Mouse (Mus musculus) CH12.LX (cell line): Measurements from ENCODE around the gene Sirt5. TPM values are rescaled to one million over a fixed set of nuclear protein-coding genes. Genes with fewer than 3 reads are reported as not detected.

Experiments
- DNase-seq: peaks from one replicate; pipeline ENCODE4 v3.0.0-alpha.2; 2013; ENCODE audit errors: extremely low read depth
- H3K27ac ChIP-seq: 2 replicates; pipeline ENCODE4 v1.5.1; 2012; ENCODE audit warnings: low read depth, mild to moderate bottlenecking, control low read depth, moderate library complexity; ENCODE audit not compliant: insufficient read depth
- H3K27me3 ChIP-seq: replicated peaks from 2 replicates; pipeline ENCODE3; 2012; ENCODE audit warnings: inconsistent platforms
- H3K36me3 ChIP-seq, 2 experiments: replicated peaks in 1 of 2; 2 replicates each; pipeline versions ENCODE3 to v1.6.1; 2012; ENCODE audit warnings: inconsistent platforms in 1 of 2, low read length in 1 of 2, mild to moderate bottlenecking in 1 of 2, mixed read lengths in 1 of 2, moderate library complexity in 1 of 2; ENCODE audit not compliant: control insufficient read depth in 1 of 2, insufficient read depth in 1 of 2
- H3K4me1 ChIP-seq, 2 experiments: 2 replicates each; pipeline ENCODE4 v1.6.1; 2012; ENCODE audit warnings: inconsistent platforms in 1 of 2, moderate library complexity in 1 of 2; ENCODE audit not compliant: insufficient read depth in 2 of 2, control insufficient read depth in 1 of 2
- H3K4me2 ChIP-seq: 2 replicates; pipeline ENCODE4 v1.6.1; 2012; ENCODE audit warnings: low read depth, mild to moderate bottlenecking, control low read depth; ENCODE audit not compliant: poor library complexity, insufficient read depth, severe bottlenecking
- H3K4me3 ChIP-seq, 3 experiments: fragments of 150-350 bp in 1 of 3; sonication (generic) in 1 of 3; replicated peaks in 1 of 3; 2 replicates each; pipeline versions ENCODE3 to v1.5.1; 2011 to 2012; ENCODE audit warnings: low read depth in 2 of 3, low read length in 2 of 3, mild to moderate bottlenecking in 2 of 3, moderate library complexity in 2 of 3, control low read depth in 1 of 3, improper control_type of control experiment in 1 of 3, inconsistent platforms in 1 of 3, mixed read lengths in 1 of 3; ENCODE audit not compliant: poor library complexity in 1 of 3
- H3K79me2 ChIP-seq: replicated peaks from 2 replicates; pipeline ENCODE4 v1.6.1; 2012; ENCODE audit warnings: mild to moderate bottlenecking, moderate library complexity; ENCODE audit not compliant: control insufficient read depth, poor library complexity, insufficient read depth, severe bottlenecking; ENCODE audit errors: extremely low read depth
- H3K9ac ChIP-seq: 2 replicates; pipeline ENCODE4 v1.6.1; 2012; ENCODE audit warnings: low read depth, mild to moderate bottlenecking, control low read depth, moderate library complexity; ENCODE audit not compliant: insufficient read depth
- H3K9me3 ChIP-seq: replicated peaks from 2 replicates; pipeline ENCODE3; 2012; ENCODE audit warnings: low read length, inconsistent platforms, mixed read lengths
- BHLHE40 ChIP-seq: IDR thresholded peaks from 2 replicates; pipeline ENCODE4 v1.6.1; 2011; ENCODE audit warnings: mild to moderate bottlenecking, low read depth, low read length, improper control_type of control experiment
- CHD1 ChIP-seq: IDR thresholded peaks from 2 replicates; pipeline ENCODE4 v1.6.1; 2012; ENCODE audit warnings: low read depth, low read length, improper control_type of control experiment, inconsistent platforms
- EP300 ChIP-seq: IDR thresholded peaks from 2 replicates; pipeline ENCODE4 v1.6.1; 2011; ENCODE audit warnings: low read length, improper control_type of control experiment
- ETS1 ChIP-seq: conservative IDR thresholded peaks from 2 replicates; pipeline ENCODE4 v1.6.1; 2012; ENCODE audit warnings: low read depth, mild to moderate bottlenecking, inconsistent platforms, low read length, improper control_type of control experiment, moderate library complexity
- JUN ChIP-seq: IDR thresholded peaks from 2 replicates; pipeline ENCODE4 v1.6.1; 2011; ENCODE audit warnings: low read depth, mild to moderate bottlenecking, low read length, improper control_type of control experiment, moderate library complexity; ENCODE audit not compliant: insufficient read depth
- KAT2A ChIP-seq: IDR thresholded peaks from 2 replicates; pipeline ENCODE4 v1.6.1; 2012; ENCODE audit warnings: low read length, improper control_type of control experiment, inconsistent platforms; ENCODE audit not compliant: insufficient replicate concordance
- MAX ChIP-seq: IDR thresholded peaks from 2 replicates; pipeline ENCODE4 v1.6.1; 2011; ENCODE audit warnings: low read length, improper control_type of control experiment
- NRF1 ChIP-seq: IDR thresholded peaks from 2 replicates; pipeline ENCODE4 v1.6.1; 2014; ENCODE audit warnings: low read depth, mild to moderate bottlenecking, inconsistent platforms, low read length, improper control_type of control experiment, moderate library complexity
- RAD21 ChIP-seq: IDR thresholded peaks from 2 replicates; pipeline ENCODE4 v1.6.1; 2011; ENCODE audit warnings: low read depth, mild to moderate bottlenecking, low read length, improper control_type of control experiment, moderate library complexity
- USF1 ChIP-seq: IDR thresholded peaks from 2 replicates; pipeline ENCODE4 v1.6.1; 2014; ENCODE audit warnings: low read depth, mild to moderate bottlenecking, inconsistent platforms, low read length, improper control_type of control experiment
- ZKSCAN1 ChIP-seq: IDR thresholded peaks from 2 replicates; pipeline ENCODE4 v1.6.1; 2012; ENCODE audit warnings: low read depth, inconsistent platforms, low read length, improper control_type of control experiment, borderline replicate concordance
- ZNF384 ChIP-seq: IDR thresholded peaks from 2 replicates; pipeline ENCODE4 v1.6.1; 2012; ENCODE audit warnings: low read depth, low read length, improper control_type of control experiment, inconsistent platforms
- dilution Hi-C: fragments of 300-500 bp; cut with MboI; formaldehyde crosslinking; loops from 2 replicates; pipeline ENCODE4 v1.14.3; 2020; ENCODE audit warnings: low sequenced_read_pairs; ENCODE audit not compliant: extremely low pct_unique_long_range_greater_than_20kb, extremely low pct_ligation_motif_present
- in situ Hi-C: fragments of 300-500 bp; cut with MboI; formaldehyde crosslinking; loops from 3 replicates; pipeline ENCODE4 v1.14.3; 2019; ENCODE audit warnings: low sequenced_read_pairs, low pct_ligation_motif_present, low pct_unique_long_range_greater_than_20kb, mixed read lengths
- polyA plus RNA-seq: library from polyadenylated mRNA; unstranded; fragments of >175 nt; gene quantifications from 2 replicates; pipeline ENCODE4 v1.2.1, GENCODE M21; 2012; ENCODE audit warnings: low read depth; ENCODE audit not compliant: insufficient read length
- total RNA-seq, 2 experiments: library from RNA; depleted of rRNA; stranded (reverse); fragments of 300-350 nt in 1 of 2; fragments of >200 nt in 1 of 2; gene quantifications; 2 replicates each; pipeline ENCODE4 v1.2.3; 2012 to 2014

The Sirt5 gene
- total and polyA plus RNA-seq, 3 experiments: 8.2 to 11.3 (median 9.3) TPM

GRCm38 (mm10) chr13:43379989-43380388, 14.7 kb downstream of the Sirt5 start:
- H3K36me3 ChIP-seq: peaks cover 5 to 46% of the 10 kb centered on the region in 2 experiments
- H3K27me3 ChIP-seq: no peaks in the 10 kb centered on the region
- TF ChIP-seq MAX (no peak), USF1 (no peak)
- H3K4me1 ChIP-seq: no peaks in the 10 kb centered on the region
- in situ Hi-C loops: no loop called here
- H3K4me2 ChIP-seq: no peak overlapping the region
- DNase-seq: no peak
- H3K27ac ChIP-seq: no peak overlapping the region
- dilution Hi-C loops: no loop called here
- no peaks in the 10 kb centered on the region for H3K79me2 ChIP-seq
- H3K9me3 ChIP-seq: no peaks in the 10 kb centered on the region
- H3K4me3 ChIP-seq: no peak overlapping the region
- no peak overlapping the region for H3K9ac ChIP-seq

- H3K27ac ChIP-seq: no peak overlapping the region
- H3K4me3 ChIP-seq: no peak overlapping the region
- no peaks in the 10 kb centered on the region for H3K9me3 ChIP-seq
- H3K27me3 ChIP-seq: no peaks in the 10 kb centered on the region
- H3K36me3 ChIP-seq: peaks cover 0 to 30% of the 10 kb centered on the region in 2 experiments
- dilution Hi-C loops (no loop called here), in situ Hi-C loops (no loop called here)
- no peak overlapping the region for H3K4me2 ChIP-seq
- H3K4me1 ChIP-seq: no peaks in the 10 kb centered on the region
- no peak for DNase-seq
- H3K79me2 ChIP-seq: no peaks in the 10 kb centered on the region
- no peak overlapping the region for H3K9ac ChIP-seq
- no peak for TF ChIP-seq EP300
- no peak for TF ChIP-seq BHLHE40
- TF ChIP-seq RAD21: no peak
- TF ChIP-seq ZKSCAN1: no peak
- no peak for TF ChIP-seq ETS1
Observed at GRCm38 (mm10) chr13:43385321-43385720, 20.0 kb downstream of the Sirt5 start.

- H3K79me2 ChIP-seq: peaks cover 15% of the 10 kb centered on the region
- TF ChIP-seq JUN (no peak), NRF1 (no peak), ZNF384 (peak; percentile 97), CHD1 (no peak), KAT2A (no peak)
- H3K9ac ChIP-seq: no peak overlapping the region
- dilution Hi-C loops: no loop called here
- no peak overlapping the region; the same call in 1 of the 2 replicates for H3K4me2 ChIP-seq
- H3K36me3 ChIP-seq: peaks cover 12 to 40% of the 10 kb centered on the region in 2 experiments
- DNase-seq: no peak
- H3K27ac ChIP-seq: no peak overlapping the region
- in situ Hi-C loops: no loop called here
- no peaks in the 10 kb centered on the region for H3K9me3 ChIP-seq
- H3K4me1 ChIP-seq: peaks cover 7 to 25% of the 10 kb centered on the region in 2 experiments; a peak in 3 of 4 replicates
- peak overlapping the region in 1 of 3 experiments; percentile 81 for H3K4me3 ChIP-seq
- no peaks in the 10 kb centered on the region for H3K27me3 ChIP-seq
Observed at GRCm38 (mm10) chr13:43397700-43398296, 32.5 kb downstream of the Sirt5 start.
